In the genomic region with DNA sequence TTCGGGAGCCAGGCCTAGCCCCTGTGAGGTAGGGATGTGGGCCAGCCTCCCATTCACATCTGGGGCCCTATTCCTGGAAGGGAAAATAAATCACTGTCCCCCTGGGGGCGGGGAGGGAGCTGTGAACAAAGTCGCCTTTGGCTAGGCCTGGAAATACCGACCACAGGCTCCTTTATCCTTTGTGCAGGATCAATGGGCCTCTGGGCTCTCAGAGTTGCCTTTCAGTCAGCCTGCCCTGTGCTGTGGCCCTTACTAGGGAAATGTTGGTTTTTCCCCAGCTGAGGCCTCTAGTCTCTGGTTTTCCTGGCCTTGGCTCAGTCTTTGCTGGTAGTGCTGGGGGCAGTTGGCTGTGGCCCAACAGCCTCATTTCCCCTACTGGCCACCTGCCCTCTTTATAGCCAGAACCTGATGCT, we compare ENCODE assay signal across 8 mouse cellular contexts. TPM values are rescaled to one million over a fixed set of nuclear protein-coding genes. Genes with fewer than 3 reads are reported as not detected.
DNase-seq lines count a peak whose midpoint lies in the region; ATAC-seq and TF ChIP-seq lines count a peak whose summit lies in the region.

No protein-coding gene starts in this region.

- H3K27me3 ChIP-seq in hindbrain, embryonic 15.5 days: peaks cover 20% of the 10 kb centered on the region
- H3K27me3 ChIP-seq in limb, embryonic 14.5 days (ENCODE audit: control insufficient read depth, insufficient read depth, low read length): no peaks in the 10 kb centered on the region
- H3K27me3 ChIP-seq in stomach, embryonic 16.5 days (ENCODE audit: control insufficient read depth, insufficient read depth, low read length): no peaks in the 10 kb centered on the region

- 11% methylated on average over 4 of the region's 4 CpGs for WGBS in hindbrain, embryonic 15.5 days
- 38% methylated on average over 4 of the region's 4 CpGs for WGBS in limb, embryonic 14.5 days
- WGBS in stomach, embryonic 16.5 days: 29% methylated on average over 4 of the region's 4 CpGs

- peak overlapping the region; percentile 52 for H3K27ac ChIP-seq in hindbrain, embryonic 15.5 days (replicated peaks)
- peak overlapping the region; percentile 75 for H3K27ac ChIP-seq in limb, embryonic 14.5 days (replicated peaks; ENCODE audit: low read depth, low read length)
- no peak overlapping the region for H3K27ac ChIP-seq in stomach, embryonic 16.5 days (ENCODE audit: low read length)

- peak; percentile 52 for ATAC-seq in hindbrain, embryonic 15.5 days (ENCODE audit: low FRiP score, low read depth)
- no peak for ATAC-seq in limb, embryonic 14.5 days (ENCODE audit: low FRiP score, low read depth)
- ATAC-seq in stomach, embryonic 16.5 days (ENCODE audit: insufficient read depth, low FRiP score): no peak

- peak; percentile 73 for DNase-seq in NIH3T3 (ENCODE audit: low read depth)
- DNase-seq in embryo, embryonic 11.5 days (ENCODE audit: low read depth, low spot score): peak; percentile 54
- peak; percentile 57 for DNase-seq in limb, embryonic 14.5 days (ENCODE audit: low spot score)
- no peak for DNase-seq in c-Kit-positive CD71-positive TER-119-positive erythroid progenitor cells, embryonic 14.5 days (ENCODE audit: low spot score)
- DNase-seq in gastrocnemius, adult 8-10 months (ENCODE audit: low spot score in 2 of 2): no peak
- DNase-seq in cerebellum, adult 11 months: no peak

- no peaks in the 10 kb centered on the region for H3K9me3 ChIP-seq in hindbrain, embryonic 15.5 days
- no peaks in the 10 kb centered on the region for H3K9me3 ChIP-seq in limb, embryonic 14.5 days (ENCODE audit: control insufficient read depth, low read length)
- H3K9me3 ChIP-seq in stomach, embryonic 16.5 days (replicated peaks; ENCODE audit: control insufficient read depth, low read length): no peaks in the 10 kb centered on the region

- peaks cover 13% of the 10 kb centered on the region for H3K4me1 ChIP-seq in hindbrain, embryonic 15.5 days (replicated peaks)
- peaks cover 78% of the 10 kb centered on the region for H3K4me1 ChIP-seq in limb, embryonic 14.5 days (ENCODE audit: control insufficient read depth, insufficient read depth, low read length)
- peaks cover 19% of the 10 kb centered on the region for H3K4me1 ChIP-seq in stomach, embryonic 16.5 days (ENCODE audit: control insufficient read depth, insufficient read depth, low read length)

- no peak overlapping the region for H3K9ac ChIP-seq in hindbrain, embryonic 15.5 days
- no peak overlapping the region; the same call in 1 of the 2 replicates for H3K9ac ChIP-seq in limb, embryonic 14.5 days (ENCODE audit: low read depth, low read length, severe bottlenecking)
- H3K9ac ChIP-seq in stomach, embryonic 16.5 days (ENCODE audit: low read length): peak overlapping the region; percentile 53

- TF ChIP-seq POLR2A in limb, embryonic 14.5 days (IDR thresholded peaks at IDR 0.05; ENCODE audit: borderline replicate concordance, extremely low read depth, insufficient read depth, insufficient read length): no peak

- no peak overlapping the region for H3K4me2 ChIP-seq in hindbrain, embryonic 15.5 days
- H3K4me2 ChIP-seq in limb, embryonic 14.5 days (replicated peaks; ENCODE audit: low read depth, low read length, severe bottlenecking): peak overlapping the region; percentile 68; the same call in 1 of the 2 replicates
- peak overlapping the region; percentile 14; the same call in 1 of the 2 replicates for H3K4me2 ChIP-seq in stomach, embryonic 16.5 days (ENCODE audit: low read depth, low read length)

- no peak overlapping the region for H3K4me3 ChIP-seq in hindbrain, embryonic 15.5 days
- peak overlapping the region; percentile 7; the same call in 1 of the 2 replicates for H3K4me3 ChIP-seq in limb, embryonic 14.5 days (replicated peaks; ENCODE audit: low read length)
- H3K4me3 ChIP-seq in stomach, embryonic 16.5 days (replicated peaks; ENCODE audit: low read length): no peak overlapping the region

- H3K36me3 ChIP-seq in hindbrain, embryonic 15.5 days: no peaks in the 10 kb centered on the region
- peaks cover 16% of the 10 kb centered on the region; the same call in 1 of the 2 replicates for H3K36me3 ChIP-seq in limb, embryonic 14.5 days (ENCODE audit: control insufficient read depth, insufficient read depth, low read length)
- no peaks in the 10 kb centered on the region for H3K36me3 ChIP-seq in stomach, embryonic 16.5 days (ENCODE audit: control insufficient read depth, insufficient read depth, low read length)

RNA-seq across cellular contexts. Expression of a gene that starts 5.2 kb away (rescaled TPM):
- 8.1 and 8.9 TPM in 2 replicates for polyA plus RNA-seq in hindbrain, embryonic 15.5 days (2015; fragmentation: Nextera tagmentation; extraction: Ambion mirVana)
- polyA plus RNA-seq in limb, embryonic 14.5 days (2012; rRNA removed): 119 and 158 TPM in 2 replicates
- 46.5 and 51.8 TPM in 2 replicates for polyA plus RNA-seq in limb, embryonic 14.5 days (2014; fragmentation: Nextera tagmentation; extraction: Ambion mirVana)
- 7.8 and 11.7 TPM in 2 replicates for polyA plus RNA-seq in stomach, embryonic 16.5 days (2015; fragmentation: Nextera tagmentation; extraction: Ambion mirVana)
- 10 to 100 TPM; 23.6 to 25.6 (median 24.4) TPM for total RNA-seq in gastrocnemius, adult 8-10 months (2022)

RNA-seq across cellular contexts. Expression of a gene that starts 22.0 kb away (rescaled TPM):
- polyA plus RNA-seq in hindbrain, embryonic 15.5 days (2015; fragmentation: Nextera tagmentation; extraction: Ambion mirVana): 3.0 and 4.1 TPM in 2 replicates
- polyA plus RNA-seq in limb, embryonic 14.5 days (2012; rRNA removed): 1.3 and 2.6 TPM in 2 replicates
- polyA plus RNA-seq in limb, embryonic 14.5 days (2014; fragmentation: Nextera tagmentation; extraction: Ambion mirVana): 1.1 and 1.4 TPM in 2 replicates
- polyA plus RNA-seq in stomach, embryonic 16.5 days (2015; fragmentation: Nextera tagmentation; extraction: Ambion mirVana): 1.8 and 3.0 TPM in 2 replicates
- total RNA-seq in gastrocnemius, adult 8-10 months (2022): not detected

RNA-seq across cellular contexts. Expression of a gene that starts 27.9 kb away (rescaled TPM):
- 31.0 and 32.9 TPM in 2 replicates for polyA plus RNA-seq in hindbrain, embryonic 15.5 days (2015; fragmentation: Nextera tagmentation; extraction: Ambion mirVana)
- polyA plus RNA-seq in limb, embryonic 14.5 days (2012; rRNA removed): 35.3 and 40.5 TPM in 2 replicates
- polyA plus RNA-seq in limb, embryonic 14.5 days (2014; fragmentation: Nextera tagmentation; extraction: Ambion mirVana): 12.5 and 13.3 TPM in 2 replicates
- 10.7 and 14.5 TPM in 2 replicates for polyA plus RNA-seq in stomach, embryonic 16.5 days (2015; fragmentation: Nextera tagmentation; extraction: Ambion mirVana)
- 1 to 10 TPM; 2.6 to 4.6 (median 3.1) TPM for total RNA-seq in gastrocnemius, adult 8-10 months (2022)

RNA-seq across cellular contexts. Expression of a gene that starts 37.2 kb away (rescaled TPM):
- polyA plus RNA-seq in hindbrain, embryonic 15.5 days (2015; fragmentation: Nextera tagmentation; extraction: Ambion mirVana): 11.0 and 11.8 TPM in 2 replicates
- 21.4 and 26.8 TPM in 2 replicates for polyA plus RNA-seq in limb, embryonic 14.5 days (2012; rRNA removed)
- polyA plus RNA-seq in limb, embryonic 14.5 days (2014; fragmentation: Nextera tagmentation; extraction: Ambion mirVana): 15.6 and 17.1 TPM in 2 replicates
- 13.5 and 15.2 TPM in 2 replicates for polyA plus RNA-seq in stomach, embryonic 16.5 days (2015; fragmentation: Nextera tagmentation; extraction: Ambion mirVana)
- total RNA-seq in gastrocnemius, adult 8-10 months (2022): 1 to 10 TPM; 8.3 to 9.8 (median 9.2) TPM

Comparison
In these comparisons a context has a peak if more than half of its experiments do, and no peak if none do; other contexts are left out.
1. DNase-seq: peak in NIH3T3 (single experiment), embryo, embryonic 11.5 days (single experiment) and limb, embryonic 14.5 days (single experiment); none in c-Kit-positive CD71-positive TER-119-positive erythroid progenitor cells, embryonic 14.5 days (single experiment), gastrocnemius, adult 8-10 months (0 of 2) and cerebellum, adult 11 months (single experiment).